Mouse (Mus musculus): Measurements from ENCODE around the gene Chadl.
"Not testable (repeated sequence)": the region's sequence is repeated elsewhere in the genome, so short reads cannot be mapped to it uniquely, and the experiment has no call there.

Gene Chadl

DNA sequence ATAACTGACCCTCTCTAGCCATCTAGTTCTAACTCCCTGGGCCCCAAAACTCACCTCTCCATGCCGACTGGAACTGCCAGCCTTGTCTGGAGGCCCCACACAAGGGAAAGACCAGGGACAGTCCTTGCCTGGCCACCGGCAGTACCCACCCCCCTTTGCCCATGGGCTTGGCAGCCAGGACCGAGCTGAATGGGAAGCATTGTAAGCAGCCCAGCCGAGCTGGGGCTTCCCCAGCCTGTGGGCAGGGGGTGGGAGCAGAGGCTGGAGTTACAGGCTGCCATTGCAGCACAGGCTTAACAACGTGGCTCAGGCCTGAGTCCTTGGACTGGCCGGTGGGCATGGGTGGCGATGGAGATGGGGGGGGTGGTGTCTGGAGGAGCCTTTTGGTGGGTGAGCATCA, at the start of gene Chadl:
Chadl (minus strand) TSS at position 113 of the 400 bp plus-strand sequence.
- DNase-seq (ENCODE audit: low spot score in 2 of 2): peak in 1 of 2 experiments; percentile 20

DNA sequence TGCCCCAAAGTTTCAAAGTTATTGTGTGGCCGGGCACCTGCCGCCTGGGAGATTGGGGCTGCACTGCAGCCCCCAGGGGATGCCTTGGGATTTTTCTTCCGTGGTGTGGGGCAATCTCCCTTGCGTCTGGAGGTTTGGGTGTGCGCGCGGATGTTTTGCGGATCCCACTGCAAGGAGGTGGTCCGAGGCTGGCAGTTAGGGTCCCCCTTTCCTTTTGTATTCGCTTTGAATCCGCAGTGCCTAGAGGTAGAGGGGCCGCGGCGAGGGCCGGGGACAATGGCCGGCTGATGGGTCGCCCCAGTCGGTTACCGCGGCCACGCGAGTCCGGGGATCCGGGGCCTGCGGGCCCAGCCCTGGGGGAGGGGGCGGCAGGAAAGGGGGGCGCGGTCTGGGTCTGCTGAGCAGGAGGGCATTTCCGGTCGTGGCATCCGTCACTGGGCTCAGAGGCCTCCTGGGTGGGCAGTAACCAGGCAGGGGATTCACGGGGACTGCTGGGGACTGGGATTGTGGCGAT, 48.6 kb upstream of the Chadl start:
- DNase-seq (ENCODE audit: low spot score in 2 of 2): peak; percentile 37

DNA sequence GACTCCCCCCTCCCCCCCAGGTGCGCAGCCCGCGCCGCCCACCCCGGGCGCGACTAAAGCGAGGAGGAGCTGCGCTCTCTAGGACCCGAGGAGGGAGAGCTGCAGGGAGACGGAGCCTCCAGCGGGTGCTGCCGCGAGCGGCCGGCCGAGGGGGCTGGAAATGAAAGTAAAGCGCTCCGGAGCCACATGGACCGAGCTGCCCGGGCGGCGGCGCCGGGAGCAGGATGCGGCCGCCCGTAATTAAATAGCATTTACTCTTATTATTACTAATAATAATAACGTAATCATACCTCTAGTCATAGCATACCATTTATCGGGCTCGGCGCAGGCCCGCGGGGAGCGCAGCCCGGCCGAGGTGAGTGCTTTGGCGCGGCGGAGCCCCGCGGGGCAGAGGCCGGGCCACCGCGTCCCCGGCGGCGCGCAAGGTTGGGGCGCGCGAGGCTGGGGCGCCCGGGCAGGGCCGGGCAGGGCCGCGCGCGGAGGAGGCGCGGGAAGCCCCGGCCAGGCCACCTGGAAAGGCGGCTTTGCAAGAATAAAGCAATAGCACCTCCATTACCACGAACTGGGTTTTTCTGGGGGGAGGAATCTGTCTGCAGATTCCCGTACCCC, 48.0 kb upstream of the Chadl start, which contains the start of the genes Zc3h7b and Rangap1:
Zc3h7b (plus strand) TSS at position 66 of the 609 bp plus-strand sequence.
Rangap1 (minus strand) TSS at position 539 of the 609 bp plus-strand sequence.
- DNase-seq (ENCODE audit: low spot score in 2 of 2): peak; percentile 70 to 74

DNA sequence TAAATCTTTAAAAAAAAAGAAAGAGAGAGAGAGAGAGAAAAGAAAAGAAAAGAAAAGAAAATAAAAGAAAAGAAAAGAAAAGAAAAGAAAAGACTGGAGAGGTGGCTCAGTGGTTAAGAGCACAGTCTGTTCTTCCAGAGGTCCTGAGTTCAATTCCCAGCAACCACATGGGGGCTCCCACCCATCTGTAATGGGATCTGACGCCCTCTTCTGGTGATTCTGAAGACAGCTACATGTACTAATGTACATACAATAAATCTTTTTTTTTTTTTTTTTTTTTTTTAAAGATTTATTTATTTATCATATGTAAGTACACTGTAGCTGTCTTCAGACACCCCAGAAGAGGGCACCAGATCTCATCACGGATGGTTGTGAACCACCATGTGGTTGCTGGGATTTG, 45.3 kb upstream of the Chadl start:
- DNase-seq (ENCODE audit: low spot score in 2 of 2): not testable (repeated sequence)

DNA sequence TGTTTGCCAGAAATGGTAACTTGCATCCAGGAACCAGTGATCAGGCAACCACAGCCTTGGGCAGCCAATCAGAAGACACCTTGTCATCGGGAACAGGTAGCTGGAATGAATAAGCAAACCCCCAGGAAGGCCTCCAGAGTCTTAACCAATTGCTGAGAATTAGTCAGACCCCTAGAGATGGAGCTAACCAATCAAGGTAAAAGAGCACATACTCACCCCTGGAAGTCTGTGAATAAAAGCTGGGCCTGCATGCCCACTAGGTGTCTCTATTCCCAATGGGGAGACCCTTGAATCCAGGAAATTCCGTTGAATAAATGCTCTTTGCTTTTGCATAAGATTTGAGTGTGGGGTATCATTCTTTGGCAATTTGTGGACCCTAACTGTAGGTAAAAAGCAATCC, 42.8 kb upstream of the Chadl start:
- no peak for DNase-seq (ENCODE audit: low spot score in 2 of 2)

DNA sequence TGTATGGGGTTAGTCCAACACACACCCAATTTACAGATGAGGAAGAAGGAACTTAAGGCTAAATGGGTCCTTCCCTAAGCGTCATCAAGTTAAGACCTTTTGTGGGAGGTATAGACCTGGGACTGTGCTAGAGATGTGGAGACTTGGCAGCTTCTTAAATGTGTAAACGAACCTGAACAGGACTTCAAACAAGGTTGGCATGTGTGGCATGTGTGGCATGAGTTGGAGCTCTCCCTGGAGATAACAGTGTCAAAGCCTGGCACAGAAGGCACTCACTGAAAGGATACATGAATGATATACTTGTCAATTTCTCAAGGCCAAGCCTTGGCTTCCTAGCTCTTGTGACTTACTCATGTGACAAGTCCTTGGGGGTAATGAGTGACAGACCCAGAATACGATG, 42.2 kb upstream of the Chadl start:
- DNase-seq (ENCODE audit: low spot score in 2 of 2): no peak

DNA sequence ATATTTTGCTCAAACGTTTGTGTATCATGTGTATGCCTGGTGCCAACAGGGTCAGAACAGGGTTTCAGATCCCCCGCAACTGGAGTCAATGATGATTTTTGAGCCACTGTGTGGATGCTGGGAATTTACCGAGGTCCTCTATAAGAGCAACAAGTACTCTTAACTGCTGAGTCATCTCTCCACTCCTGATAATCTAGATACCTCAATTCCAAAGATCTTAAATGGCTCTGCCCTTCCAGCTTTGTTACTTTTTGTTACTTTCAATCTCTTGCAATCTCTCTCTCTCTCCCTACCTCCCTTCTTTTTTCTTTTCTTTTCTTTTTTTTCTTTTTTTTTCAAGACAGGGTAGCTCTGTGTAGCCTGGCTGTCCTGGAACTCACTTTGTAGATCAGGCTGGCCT, 38.0 kb upstream of the Chadl start:
- DNase-seq (ENCODE audit: low spot score in 2 of 2): no peak

DNA sequence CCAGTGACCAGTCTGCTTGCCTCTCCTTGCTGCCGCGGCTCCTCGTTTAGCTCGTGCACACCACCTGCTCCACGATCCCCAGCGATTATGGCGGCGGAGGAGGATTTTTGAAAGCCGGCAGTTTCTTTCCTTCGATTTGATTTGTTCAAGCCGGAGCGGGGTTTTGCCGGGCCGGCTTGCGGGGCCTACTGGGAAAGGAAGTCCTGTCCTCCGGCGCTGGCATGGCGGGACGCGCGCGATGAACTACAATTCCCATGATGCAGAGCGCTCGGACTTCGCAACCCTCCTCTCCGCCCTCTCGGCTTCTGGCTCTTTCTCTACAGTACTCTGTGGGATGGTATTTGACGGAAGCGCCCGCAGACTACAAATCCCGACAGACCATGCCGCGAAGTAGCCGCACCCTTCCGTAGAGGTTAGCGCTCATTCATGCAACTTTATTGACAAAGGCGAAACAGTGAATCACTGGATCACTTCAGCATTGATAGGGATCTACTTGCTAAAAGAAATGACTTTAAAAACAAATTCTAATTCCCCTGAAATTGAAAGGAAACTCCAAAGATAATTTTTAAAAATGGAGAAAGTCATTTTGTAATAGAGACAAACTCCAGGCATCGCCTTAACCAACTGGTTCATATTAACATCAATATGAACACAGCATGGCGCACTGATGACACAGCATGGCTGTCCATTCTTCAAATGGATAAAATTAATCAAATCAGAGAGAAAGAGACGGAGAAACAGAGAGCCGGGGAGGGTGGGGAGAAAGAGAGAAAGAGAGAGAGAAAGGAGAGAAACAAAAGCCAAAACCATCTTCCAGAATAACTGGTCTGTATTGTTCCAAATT, 32.9 kb upstream of the Chadl start:
- peak; percentile 99 for DNase-seq (ENCODE audit: low spot score in 2 of 2)

DNA sequence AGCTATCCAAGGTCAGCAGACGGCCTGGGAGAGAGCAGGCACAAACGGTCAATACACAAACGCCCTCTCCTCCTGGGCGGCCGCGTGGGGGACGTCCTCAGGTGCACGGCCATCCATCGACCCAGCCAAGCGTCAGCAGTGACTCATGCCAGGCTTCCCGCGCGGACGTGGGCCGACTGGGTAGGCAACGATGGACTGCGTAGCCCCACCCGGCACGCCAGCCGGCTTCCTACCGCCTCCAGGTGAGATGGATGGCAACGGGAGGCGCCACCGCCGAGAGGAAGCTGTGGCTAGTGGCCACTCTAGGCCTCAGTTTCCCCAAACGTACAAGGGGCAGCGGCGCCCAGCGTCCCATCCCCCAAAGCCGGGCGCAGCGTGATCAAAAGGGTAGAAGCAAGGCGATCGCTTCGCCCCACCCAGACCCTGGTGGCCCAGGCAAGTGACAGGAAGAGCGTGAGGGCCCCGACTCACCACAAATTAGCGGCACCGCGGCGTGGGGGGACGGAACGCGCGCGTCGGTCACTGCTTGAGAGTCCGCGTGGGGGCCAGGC, 32.2 kb upstream of the Chadl start:
- peak; percentile 77 for DNase-seq (ENCODE audit: low spot score in 2 of 2)

DNA sequence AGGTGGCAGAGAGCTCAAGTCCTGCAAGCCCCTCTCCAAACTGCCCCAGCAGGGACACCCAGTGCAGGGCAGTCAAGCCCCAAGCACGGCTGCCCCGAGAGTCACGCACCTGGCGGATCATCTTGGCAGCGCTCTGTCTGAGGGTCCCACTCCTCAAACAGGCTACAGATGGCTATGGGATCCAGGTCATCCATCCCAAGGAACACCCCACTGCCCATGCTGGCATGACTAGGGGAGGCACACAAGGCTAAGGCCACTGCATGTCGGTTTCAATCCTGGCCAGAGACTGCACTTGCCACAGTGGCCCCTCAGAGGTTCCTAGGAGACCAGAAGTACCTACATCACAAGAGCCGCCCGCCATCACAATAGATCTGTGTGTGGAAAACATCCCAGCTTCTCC, 28.9 kb upstream of the Chadl start:
- no peak for DNase-seq (ENCODE audit: low spot score in 2 of 2)

DNA sequence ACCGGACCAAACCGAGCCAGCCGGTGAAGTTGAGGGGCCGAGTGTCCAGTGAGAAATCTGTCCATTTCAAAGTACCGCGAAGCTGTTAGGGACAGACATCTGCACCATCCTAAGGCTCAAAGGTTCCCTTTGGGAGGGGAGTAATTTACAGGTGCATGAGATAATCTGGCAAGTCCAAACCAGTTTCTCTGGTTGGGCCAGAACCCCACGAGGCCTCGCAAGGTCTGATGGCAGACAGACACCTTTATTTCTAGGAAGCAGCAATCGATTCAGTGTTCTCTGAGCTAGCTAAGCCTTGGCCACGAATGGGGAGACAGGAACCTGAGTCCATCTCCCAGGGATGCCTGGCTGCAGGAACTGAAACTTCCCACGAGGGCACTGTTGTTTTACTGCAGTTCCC, 26.6 kb upstream of the Chadl start:
- DNase-seq (ENCODE audit: low spot score in 2 of 2): no peak

DNA sequence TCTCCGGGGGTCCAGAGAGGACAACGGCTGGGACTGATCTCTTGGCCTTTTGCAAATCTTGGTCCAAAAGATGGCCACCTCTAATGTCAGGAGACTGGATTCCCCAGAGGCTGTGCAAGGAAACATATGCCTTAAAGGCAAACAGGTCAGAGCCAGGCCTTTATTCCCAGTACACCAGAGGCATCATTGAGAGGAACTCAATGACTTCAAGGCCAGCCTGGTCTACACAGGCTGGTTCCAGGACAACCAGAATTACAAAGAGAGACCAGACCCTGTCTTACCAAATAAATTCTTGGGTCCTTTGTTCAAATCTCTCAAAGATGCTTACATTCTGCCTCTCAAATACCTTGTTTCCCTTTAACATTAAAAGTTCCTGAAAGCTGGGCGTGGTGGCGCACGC, 25.3 kb upstream of the Chadl start:
- DNase-seq (ENCODE audit: low spot score in 2 of 2): no peak

DNA sequence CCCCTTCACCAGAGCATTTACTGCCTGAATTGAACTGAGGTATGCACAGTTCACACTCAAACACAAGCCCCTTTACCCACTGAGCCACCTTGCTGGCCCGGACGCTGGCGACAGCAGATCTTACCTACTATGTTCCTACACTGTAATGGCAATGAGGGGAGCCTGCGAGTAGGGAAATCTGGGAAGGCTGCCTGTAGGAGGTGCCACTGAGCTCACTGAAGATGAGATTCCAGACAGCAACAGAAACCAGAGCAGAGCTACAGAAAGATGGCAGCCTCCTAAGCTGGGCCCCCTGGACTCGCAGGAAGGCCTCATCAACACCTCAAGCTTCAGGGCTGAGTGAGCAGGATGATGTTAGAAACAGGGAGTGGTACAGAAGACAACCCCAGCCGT, 22.0 kb upstream of the Chadl start:
- no peak for DNase-seq (ENCODE audit: low spot score in 2 of 2)

DNA sequence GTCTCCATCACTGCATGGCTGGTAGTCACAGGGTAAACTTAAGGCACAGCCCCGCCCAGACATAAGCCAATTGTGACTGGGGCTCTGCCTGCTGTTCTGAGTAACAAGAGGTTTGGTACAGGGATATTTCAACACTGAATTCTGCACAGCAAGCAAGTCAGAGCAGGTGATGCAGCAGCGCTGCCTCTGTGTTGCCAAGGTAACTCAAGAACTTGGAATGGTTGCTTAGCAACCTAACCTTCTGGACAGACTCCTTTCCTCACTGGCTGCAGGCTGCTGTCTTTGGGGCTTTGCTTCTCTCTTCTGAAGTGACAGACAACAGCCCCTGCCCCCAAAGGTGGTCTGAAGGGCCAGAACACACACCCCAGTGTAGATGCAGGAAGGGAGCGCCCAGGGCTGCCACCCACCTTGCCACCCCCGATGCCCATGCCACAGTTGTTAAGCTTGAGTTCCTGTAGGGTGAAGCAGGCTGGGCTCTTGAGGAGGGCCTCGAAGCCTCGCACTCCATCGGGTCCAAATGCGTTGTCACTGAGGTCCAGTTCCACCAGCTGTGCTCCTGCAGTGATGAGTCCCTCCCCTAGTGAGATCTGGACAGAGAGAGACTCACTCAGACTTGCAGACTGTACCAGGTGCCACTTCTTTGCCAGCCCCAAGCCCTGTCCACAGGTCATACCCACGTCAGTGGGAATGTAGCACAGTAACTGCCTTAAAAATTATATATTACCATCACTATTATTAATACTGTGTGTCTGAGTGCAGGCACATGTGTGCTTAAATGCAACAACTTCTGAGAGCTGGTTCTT, 21.4 kb upstream of the Chadl start:
- peak; percentile 60 to 65 for DNase-seq (ENCODE audit: low spot score in 2 of 2)

DNA sequence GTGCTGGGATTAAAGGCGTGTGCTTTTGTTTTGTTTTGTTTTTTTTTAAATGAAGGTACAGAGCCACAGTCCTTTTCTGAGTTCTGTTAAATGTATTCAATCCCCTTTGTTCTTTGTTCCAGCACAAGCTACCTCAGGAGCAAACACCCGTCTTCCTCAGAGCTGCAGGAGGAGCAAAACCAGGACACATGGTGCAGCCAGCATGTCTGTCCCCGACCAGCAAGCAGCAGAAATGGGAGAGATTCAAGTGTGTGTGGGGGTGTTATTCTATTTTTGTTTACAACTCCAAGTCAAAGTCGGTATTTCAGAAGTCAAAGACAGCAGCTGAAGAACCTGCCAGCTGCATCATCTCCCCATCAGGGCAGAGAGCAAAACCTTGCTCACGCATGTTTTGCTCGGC, 16.7 kb upstream of the Chadl start:
- no peak for DNase-seq (ENCODE audit: low spot score in 2 of 2)

DNA sequence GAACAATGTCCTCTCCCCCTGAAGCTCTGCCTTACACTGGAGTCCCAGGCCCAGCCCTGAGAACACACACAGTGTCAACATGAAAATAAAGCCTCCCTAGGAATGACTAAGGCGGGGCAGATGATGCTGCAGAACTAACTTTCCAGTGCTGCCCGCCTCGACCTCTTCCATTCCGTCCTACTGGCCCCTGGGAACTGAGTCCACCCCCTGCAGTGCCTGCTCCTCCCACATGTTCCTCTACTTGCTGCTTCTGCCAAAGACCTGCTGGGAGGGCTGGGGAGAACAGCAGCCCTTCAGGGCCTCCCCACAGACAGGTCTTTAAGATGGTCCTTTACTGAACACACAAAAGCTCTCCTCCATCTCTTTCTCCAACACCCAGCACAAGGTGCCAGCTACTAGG, 13.7 kb upstream of the Chadl start:
- no peak for DNase-seq (ENCODE audit: low spot score in 2 of 2)

DNA sequence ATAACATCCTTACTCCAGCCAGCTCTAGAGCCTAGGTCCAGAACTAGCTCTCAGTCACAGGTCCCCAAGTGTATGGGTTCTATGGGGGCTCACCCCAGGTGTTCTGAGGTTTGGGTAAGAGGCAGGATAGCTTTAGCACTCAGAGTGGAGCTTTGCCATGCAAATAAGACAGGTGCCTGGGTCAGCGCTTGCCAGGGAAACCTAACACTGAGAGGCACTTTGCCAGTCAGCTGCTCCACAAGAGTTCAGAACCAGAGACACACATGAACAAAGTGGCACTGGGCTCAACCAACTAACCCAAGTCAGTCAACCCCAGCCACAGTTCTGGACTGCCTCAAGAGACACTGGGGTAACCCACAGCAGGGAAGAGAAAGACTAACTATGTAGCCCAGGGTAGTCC, 12.6 kb upstream of the Chadl start:
- DNase-seq (ENCODE audit: low spot score in 2 of 2): no peak

DNA sequence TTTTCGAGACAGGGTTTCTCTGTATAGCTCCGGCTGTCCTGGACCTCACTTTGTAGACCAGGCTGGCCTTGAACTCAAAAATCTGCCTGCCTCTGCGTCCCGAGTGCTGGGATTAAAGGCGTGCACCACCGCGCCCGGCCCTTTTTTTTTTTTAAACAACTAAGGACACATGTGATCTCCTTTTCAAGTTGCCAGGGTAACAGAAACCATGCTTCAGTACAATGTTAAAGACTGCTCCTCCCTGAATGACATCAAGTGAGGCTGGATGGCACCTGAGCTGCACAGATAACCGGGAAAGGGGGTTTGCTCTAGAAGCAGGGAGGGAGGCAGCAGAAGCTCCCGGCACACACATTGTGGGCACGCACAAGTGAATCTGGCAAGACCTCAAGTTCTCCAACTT, 11.9 kb upstream of the Chadl start:
- no peak for DNase-seq (ENCODE audit: low spot score in 2 of 2)

DNA sequence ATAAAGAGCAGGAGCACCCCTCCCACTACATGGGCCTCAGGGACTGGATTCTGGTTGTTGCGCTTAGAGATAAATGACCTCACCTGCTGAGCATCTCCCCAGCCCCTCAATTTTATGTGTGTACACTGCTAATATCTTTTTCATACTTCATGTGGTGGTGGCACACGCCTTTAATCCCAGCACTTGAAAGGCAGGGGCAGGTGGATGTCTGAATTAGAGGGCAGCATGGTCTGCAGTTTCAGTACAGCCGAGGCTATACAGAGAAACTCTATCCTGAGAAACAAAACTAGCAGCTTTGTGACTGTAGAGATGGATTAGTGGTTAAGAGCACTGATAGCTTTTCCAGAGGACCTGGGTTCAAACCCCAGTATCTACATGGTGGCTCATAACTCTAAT, 6.0 kb upstream of the Chadl start:
- no peak for DNase-seq (ENCODE audit: low spot score in 2 of 2)

DNA sequence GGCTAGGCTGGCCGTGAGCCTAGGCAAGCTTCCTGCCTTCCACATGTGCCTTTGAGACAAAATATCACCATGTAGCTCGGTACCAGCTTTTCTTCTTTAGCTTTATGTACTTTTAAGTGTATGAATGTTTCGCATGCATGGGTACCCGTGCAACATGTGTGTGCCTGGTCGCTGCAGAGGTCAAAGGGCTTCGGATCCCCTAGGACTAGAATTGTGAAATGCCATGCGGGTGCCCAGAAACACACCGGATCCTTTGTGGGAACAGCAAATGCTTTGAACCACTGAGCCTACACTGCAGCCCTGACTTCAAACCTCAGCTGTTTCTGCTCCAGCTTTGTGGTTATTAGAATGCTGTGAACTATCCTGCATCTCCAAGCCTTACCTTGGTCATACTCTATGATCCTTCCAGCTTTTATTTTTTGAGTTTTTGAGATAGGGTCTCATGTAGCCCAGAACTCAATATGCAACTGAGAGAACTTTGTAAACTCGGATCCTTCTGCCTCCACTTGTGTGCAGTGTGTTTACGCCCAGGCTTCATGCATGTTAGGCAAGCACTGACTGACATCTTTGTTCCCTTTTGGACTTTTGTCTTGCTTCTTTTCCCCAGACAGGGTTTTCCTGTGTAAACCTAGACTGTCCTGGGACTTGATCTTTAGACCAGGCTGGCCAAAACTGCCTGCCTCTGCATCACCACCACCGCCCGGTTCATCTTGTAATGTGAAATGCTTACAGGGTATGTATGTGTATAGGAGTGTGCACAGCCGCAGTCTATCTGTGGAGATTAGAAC, 5.4 kb upstream of the Chadl start:
- DNase-seq (ENCODE audit: low spot score in 2 of 2): no peak

DNA sequence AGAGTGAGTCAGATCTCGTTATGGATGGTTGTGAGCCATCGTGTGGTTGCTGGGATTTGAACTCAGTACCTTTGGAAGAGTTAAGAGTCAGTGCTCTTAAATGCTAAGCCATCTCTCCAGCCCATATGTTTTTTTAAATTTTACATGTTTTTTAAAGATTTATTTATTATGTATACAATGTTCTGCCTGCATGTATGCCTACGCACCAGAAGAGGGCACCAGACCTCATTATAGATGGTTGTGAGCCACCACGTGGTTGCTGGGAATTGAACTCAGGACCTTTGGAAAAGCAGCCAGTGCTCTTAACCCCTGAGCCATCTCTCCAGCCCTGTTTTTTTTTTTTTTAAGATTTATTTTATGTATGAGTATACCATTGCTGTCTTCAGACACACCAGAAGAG, 4.3 kb upstream of the Chadl start:
- DNase-seq (ENCODE audit: low spot score in 2 of 2): not testable (repeated sequence)

Data from right cerebral cortex, adult 2 months (tissue).